Mouse (Mus musculus): ENCODE measurements around the gene Ube2e2.

DNA sequence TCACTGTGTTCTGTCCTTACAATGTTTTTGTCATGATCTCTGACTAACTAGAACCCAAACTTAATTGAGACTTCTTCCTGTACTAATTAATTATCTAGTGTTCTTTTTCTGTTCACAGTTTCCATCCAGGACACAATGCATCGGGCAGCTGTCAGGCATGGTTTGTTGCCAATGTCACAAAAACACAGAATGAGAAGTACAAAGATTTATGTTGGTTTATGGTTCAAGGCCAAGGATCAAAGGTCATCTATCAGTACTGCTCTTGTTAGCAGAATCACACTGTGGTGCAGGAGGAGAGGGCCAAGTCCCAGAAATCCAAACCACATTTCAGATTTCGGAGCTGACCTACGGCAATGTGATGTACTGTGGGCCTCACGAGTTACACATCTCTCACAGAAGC is 252.4 kb downstream of the Ube2e2 start:
- TF ChIP-seq CTCF (IDR thresholded peaks at IDR 0.05; ENCODE audit: low read depth, low read length) (no peak), POLR2A (IDR thresholded peaks at IDR 0.05; ENCODE audit: extremely low read depth, insufficient read depth, low read length) (no peak)
